Mouse (Mus musculus): ENCODE measurements at regions not wholly inside any gene's neighbourhood (a gene's known extent, or its start where the extent isn't known, plus 50 kb on each side); places are given as distances from the start of the nearest gene placed in this dataset.

DNA sequence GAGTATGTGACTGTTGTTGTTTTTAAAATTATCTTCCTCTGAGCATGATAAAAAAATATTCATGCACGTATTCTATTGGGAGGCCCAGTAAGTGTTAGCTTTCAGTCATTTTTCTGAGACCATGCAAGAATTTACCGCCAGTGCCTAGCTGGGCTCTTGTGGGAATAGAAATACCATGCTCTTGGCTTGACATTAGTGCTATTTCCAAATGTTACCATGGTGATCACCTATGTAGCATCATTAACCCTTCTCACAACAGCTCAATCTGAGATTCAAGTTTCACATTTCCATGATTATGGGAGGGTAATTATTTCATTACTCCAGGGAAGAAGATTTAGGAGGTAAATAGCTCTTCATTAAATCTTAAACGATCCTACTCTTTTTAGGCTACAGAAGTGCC is 250.6 kb upstream of the Tbc1d2b start:
- no peak for TF ChIP-seq CTCF (IDR thresholded peaks at IDR 0.05; ENCODE audit: low read depth, low read length)
- TF ChIP-seq POLR2A (IDR thresholded peaks at IDR 0.05; ENCODE audit: borderline replicate concordance, low read depth, low read length) = no peak

Data from bone marrow macrophage, adult 2 months (primary cell).